Mouse (Mus musculus) adrenal gland, postnatal 36 days (tissue): ENCODE measurements around the gene Clrn3. TPM values are rescaled to one million over a fixed set of nuclear protein-coding genes. Genes with fewer than 3 reads are reported as not detected.

Source experiments
- DNase-seq, 2 experiments: peaks; one replicate each; pipeline ENCODE4 v3.0.0; 2021; ENCODE audit warnings: mixed read lengths in 1 of 2
- microRNA-seq: library from miRNA; unstranded; fragments of <30 nt; microRNA quantifications from one replicate; pipeline ENCODE4 v1.2.0, GENCODE M21; 2021
- total RNA-seq, 2 experiments: library from RNA; stranded (reverse); gene quantifications; 2 replicates each; pipeline ENCODE4 v1.2.3; 2021

Gene Clrn3
- total RNA-seq, 2 experiments from 2014 or later, result not detected

DNA sequence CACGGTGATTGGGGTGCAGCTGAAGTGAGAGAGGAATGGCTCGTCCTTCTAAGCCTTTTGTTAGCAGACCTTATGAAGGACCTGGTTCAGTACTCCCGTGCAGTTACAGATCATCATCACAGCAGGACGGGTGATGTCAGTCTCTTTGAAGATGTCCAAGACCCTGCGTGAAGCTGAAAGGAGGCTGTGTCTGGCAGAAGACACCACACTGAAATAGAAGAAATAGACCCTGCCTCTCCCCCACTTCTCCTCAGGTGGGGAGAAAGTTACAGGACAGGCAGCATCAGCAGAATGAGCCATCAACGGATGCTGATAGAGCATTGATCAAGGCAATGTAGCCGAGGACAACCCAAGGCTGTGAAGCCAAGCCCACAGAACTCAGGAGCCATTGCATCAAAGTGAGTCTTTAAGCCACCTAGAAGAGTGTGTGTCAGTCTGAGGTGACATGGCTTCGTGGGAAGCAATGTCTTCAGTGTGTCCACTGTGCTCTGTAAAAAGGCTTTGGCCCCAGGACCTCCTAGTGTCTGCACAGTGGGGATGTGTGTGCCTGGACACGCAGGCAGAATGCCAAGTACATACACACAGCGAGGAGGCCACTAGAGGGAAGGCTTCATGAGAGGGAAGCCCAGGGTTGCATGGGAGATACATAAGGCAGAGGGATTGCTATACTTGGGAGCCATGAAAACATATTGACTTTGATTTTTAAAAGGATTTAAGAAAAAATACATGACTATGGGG lies 41.6 kb downstream of the Clrn3 start:
- no peak for DNase-seq

DNA sequence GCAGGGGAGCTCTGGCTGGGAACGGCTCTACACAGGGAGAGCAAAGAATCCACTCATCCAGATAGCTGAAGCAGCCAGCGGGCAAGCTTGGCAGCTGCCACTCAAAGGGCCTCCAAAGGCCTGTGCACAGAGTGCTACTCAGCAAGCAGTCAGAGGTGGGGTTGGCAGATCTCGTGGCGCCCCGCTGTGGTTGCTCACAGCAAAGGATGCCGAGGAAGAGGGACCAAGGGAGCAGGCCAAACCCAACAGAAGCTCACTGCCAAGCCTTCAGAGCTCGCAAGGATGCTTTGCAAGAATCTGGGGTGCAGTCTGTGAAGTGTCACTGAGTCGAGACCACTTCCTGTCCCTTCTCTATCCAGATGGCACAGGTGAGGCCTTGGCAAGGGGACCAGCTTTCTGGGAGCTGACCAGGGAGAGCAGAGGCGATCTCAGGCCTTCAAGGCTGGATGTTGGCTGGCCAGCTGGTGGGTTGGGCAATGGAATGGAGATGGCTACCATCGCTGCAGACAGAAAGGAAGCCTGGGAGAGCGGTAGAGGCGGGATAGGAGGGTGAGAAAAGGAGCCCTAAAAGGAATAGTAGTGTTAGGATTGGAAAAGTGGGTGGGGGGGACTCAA lies 42.6 kb downstream of the Clrn3 start:
- peak; percentile 14 to 39 for DNase-seq

DNA sequence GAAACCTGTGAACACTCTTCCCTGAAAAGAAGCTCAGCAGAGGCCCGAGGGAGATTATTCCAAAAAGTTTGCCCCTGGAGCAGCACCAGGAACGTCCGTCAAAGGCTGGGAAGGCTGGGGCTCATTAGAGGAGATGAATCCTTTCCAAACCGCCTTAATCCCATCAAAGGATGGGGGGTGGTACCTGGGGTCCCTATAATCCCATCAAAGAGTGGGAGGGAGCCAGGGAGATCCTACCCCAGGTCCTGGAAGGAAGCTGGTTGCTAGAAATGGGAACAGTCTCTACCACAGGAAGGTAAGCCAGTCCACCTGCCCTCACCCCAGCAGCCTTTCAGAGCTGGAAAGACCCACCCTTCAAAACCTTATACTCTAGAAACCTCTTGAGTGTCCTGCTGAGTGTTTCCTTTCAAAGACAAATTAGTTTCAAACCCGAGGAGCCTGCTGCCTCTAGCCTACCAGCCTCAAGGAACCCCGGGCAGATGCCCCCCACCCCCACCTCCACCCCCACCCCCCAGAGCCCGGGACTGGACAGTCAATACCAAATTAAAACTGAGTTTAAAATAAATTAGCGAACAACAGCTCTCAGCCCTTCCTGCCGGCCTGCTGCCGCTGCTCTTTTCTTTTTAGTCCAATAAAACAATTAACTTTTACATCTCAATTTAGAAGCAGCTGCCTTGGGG lies 43.2 kb downstream of the Clrn3 start:
- DNase-seq, result no peak

DNA sequence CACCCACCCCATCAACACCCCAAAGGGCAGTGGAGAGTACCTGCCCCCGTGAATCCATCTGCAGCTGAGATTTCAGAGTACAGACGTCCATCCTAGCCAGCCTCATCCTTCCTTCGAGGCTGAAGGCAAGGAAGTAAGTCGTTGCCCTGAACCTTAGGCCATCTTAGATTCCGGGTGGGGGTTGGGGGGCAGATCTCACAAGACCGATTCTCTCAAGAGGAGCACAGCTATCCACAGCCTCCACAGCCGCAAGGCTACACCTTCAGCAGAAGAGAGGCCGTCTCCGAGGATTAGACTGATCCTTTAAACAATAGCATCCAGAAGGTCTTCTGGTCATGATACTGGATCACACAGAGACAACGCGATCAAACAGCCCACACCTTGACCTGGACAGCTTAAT lies 44.1 kb downstream of the Clrn3 start:
- DNase-seq, result no peak

DNA sequence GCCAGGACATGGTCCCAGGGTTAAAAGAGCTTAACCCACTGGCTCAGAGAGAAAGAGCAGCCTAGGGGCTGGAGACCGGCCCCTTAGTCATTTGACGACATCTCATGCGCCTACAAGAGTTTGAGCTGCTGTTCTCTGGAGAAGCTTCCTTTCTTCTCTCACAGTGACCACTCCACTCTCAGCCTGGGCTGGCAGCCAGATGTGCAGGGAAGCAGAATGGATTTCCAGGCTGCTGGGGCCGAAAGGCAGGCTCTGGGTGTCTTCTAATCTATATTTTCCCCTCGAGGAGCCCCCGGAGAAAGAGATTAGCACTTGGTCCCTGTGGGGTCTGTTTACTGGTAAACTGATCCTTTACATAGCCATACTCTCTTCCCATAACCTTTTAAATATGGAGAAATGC lies 44.7 kb downstream of the Clrn3 start:
- DNase-seq, result no peak

DNA sequence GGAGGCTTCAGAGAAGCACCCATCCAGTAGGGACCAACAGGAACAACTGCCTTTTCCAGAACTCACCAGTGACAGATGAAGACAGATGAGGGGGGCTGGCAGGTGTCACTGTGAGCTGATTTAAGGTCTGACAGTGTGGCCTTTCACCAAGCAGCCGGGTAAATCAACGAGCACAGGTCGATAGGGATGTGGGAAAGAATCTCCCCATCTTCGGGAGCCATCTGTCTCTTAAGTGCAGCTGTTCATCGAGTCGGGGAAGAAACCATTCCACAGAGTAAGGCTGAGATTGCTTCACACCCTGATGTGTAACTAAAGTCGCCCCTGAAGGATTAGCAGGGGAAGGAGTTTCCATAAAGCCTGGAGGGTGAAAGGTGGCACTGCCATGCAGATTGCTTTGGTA lies 47.3 kb downstream of the Clrn3 start:
- DNase-seq, result no peak

DNA sequence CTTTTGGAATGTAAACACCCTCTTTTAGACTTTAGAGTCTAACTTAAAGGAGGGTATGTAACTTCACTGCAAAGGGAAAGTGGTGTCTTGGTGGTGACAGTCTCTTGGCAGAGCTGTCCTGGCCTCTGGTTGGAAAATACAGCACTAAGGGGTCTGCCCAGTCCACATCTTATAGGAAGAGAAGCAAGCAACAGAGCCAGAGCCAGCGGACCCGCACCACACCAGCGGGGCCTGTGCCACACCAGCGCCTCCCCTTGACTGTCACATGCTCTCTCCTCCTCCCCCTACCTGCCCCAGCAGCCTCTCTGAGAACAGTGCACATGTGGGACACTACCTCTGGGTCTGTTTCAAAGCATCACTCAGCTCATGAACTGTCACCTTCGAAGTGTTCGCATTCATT lies 48.5 kb downstream of the Clrn3 start:
- DNase-seq, result no peak

DNA sequence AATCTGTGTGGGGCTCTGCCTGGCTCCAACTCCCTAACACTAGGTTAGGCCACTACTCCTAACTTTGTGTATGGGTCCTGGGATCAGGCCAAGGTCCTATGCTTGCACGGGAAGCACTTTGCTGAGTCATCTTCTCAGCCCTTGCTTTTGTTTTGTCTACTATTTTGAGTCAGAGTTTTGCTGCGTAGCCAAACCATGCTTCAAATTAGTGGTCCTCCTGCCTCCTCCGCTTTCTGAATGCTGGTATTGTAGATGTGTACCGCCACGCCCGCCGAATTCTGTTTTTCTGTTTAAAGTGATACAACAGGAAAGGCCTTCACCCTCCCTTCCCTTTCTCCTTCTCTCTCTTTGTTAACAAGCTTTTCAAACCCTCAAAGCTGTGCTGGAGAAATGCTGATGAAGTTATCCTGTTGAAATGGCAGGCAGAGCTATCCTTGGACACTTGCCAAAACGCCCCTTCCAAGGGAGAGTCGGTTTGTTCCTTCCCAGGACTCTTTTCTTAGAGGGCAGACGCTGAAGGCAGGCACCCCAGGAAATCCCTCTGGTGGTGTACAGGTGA lies 49.1 kb downstream of the Clrn3 start:
- DNase-seq, result peak; percentile 60 to 66

DNA sequence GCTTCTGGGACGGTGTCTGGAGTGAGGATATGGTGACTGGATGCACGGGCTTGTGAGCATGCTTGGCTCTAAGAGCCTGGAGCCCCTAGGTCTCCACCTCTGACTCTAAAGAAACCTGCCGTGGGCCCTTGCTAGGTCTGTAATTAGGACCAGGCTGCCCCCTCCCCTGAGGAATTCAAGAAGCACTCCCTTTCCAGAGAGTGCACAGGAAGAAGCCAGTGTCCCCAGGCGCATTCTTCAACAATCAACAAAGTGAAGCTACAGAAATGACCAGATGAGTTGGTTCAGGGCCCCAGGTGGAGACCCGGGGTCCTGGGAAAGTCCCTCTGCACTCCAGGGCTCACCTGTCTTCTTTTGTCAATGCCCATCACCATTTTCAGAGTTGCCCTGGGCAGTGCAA lies 51.2 kb downstream of the Clrn3 start:
- DNase-seq, result no peak

DNA sequence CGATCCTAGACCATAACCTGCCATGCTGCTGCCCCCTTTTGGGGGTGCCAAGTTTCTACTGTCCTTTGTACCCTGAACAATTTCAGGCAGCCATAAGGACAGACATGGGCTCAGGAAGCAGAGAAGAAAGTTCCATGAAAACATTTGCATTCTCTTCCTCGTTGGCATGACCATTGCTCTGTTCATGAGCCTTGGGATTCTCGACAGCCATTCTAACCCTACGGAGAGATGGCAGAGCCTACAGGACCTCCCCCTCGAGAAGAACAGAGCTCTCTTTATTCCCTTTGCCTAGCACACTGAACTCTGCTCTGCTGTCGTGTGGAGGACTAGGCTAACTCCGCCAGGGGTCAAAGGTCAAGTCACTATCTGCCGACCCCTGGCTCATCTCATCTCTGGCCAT lies 52.5 kb downstream of the Clrn3 start:
- DNase-seq, result no peak

DNA sequence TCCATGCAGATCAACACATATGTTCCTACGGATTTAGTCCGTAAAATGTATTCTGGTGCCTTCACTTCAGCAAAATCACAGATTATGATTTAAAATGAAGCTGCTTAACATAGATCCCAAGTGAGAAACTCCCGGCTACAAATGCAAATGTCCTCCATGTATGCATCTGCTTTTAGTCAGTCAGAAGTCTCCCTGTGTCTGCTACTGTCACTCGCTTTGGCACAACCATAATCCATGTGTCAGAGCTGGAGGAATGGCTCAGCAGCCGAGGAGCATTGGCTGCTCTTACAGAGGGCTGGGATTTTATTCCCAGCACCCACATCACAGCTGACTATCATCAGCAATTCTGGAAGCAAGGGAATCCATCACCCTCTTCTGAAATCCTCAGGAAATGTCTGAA lies 58.1 kb downstream of the Clrn3 start:
- no peak for DNase-seq

DNA sequence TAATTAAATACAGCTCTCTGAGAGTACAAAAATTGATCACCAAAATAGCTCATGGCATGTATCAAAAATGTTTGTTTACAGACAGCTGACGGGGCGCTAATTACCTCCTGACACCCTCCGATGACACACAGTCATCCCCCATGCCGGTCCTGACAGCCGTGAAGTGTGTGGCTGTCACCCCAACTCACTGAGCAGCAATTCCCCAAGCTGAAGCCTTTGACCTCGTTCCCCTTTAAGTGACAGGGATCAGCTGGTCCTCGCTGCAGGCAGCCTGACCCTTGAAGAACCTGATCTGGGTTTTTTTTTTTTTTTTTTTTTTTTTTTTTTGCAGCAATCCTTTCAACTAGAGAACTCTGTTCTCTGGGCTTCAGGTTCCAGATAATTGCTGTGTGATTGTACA lies 59.8 kb downstream of the Clrn3 start:
- no peak for DNase-seq

DNA sequence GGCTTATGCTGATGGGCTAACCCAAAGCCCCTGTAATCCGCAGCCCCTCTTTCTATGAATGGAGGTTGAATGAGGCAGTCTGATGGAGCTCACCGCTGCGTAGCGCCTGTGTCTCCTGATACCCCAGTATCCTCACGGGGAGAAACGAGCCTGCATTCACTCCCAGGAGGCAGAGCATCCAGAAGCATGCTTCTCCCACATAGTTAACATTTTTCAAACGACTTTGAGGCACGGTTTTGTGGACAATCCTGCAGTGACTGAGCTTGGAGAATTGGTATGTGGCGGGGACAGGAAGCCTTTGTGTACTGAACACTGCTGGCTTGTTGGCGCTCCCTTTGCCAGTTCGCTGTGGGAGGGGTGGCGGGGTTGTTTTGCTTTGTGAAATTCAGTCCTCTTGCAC lies 63.2 kb downstream of the Clrn3 start:
- DNase-seq, result no peak

DNA sequence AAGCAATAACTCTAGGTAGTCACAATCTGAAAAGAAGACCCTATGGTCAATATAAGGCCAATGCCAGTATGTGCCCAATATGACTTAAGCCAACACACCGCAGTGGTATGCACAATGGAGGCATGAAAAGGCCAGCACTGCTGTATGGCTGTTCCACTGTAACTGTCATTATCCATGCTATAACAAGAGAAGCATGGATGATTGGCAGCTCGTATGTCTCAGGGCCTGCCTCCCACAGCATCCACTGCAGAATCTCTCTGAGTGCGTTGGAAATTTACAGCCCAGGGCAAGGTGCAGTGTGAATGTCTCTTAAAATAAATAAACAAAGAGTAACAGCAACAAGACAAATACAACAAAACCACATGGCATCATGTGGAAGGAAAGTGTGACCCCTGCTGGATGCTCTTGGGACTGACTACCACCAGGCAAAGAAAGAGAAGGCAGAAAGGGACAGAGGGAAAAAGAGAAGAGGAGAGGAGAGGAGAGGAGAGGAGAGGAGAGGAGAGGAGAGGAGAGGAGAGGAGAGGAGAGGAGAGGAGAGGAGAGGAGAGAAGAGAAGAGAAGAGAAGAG lies 63.7 kb downstream of the Clrn3 start:
- peak; percentile 52 to 65 for DNase-seq

Small RNAs within 50 kb of the gene (microRNA-seq; reads per million reads assigned to microRNA genes)
- not detected for gene Mir1962

Other genes with a start within 250 kb of the Clrn3 start
- gene Foxi2, start 118.3 kb downstream of the Clrn3 start, total RNA-seq, result not detected
- gene Ptpre, start 8.8 kb upstream of the Clrn3 start, total RNA-seq, result 1 to 10 TPM; 5.0 to 7.4 TPM
- 10 to 100 TPM in 1 of 2 experiments, 1 to 10 TPM in 1; 9.3 to 10.4 TPM for gene Mki67, start 187.7 kb upstream of the Clrn3 start, total RNA-seq